Mouse (Mus musculus) ES-Bruce4 (cell line): ENCODE results near the gene Fbxo28. TPM values are rescaled to one million over a fixed set of nuclear protein-coding genes. Genes with fewer than 3 reads are reported as not detected.
A peak's percentile ranks its signal among the peaks of the same experiment; 100 is the strongest.

Experiments
- H3K27ac ChIP-seq: 2 replicates; pipeline ENCODE4 v1.5.1; 2012; ENCODE audit warnings: low read length, inconsistent platforms; ENCODE audit not compliant: insufficient read depth
- H3K27me3 ChIP-seq: 2 replicates; pipeline ENCODE4 v1.6.1; 2012; ENCODE audit warnings: mild to moderate bottlenecking, low read length, inconsistent platforms; ENCODE audit not compliant: control insufficient read depth, poor library complexity, insufficient read depth, severe bottlenecking
- H3K36me3 ChIP-seq: 2 replicates; pipeline ENCODE4 v1.6.1; 2012; ENCODE audit warnings: inconsistent platforms, mild to moderate bottlenecking, low read length, moderate library complexity; ENCODE audit not compliant: control insufficient read depth, poor library complexity, insufficient read depth, severe bottlenecking
- H3K4me1 ChIP-seq: one replicate; pipeline ENCODE4 v1.8.1; 2011; ENCODE audit warnings: low read length; ENCODE audit not compliant: control insufficient read depth, insufficient read depth
- H3K4me3 ChIP-seq: 2 replicates; pipeline ENCODE4 v1.5.1; 2011; ENCODE audit warnings: low read depth, mild to moderate bottlenecking, low read length
- H3K9ac ChIP-seq: 2 replicates; pipeline ENCODE4 v1.6.1; 2012; ENCODE audit warnings: low read depth, mild to moderate bottlenecking, inconsistent platforms; ENCODE audit not compliant: poor library complexity, severe bottlenecking
- H3K9me3 ChIP-seq: replicated peaks from 2 replicates; pipeline ENCODE4 v1.6.1; 2012; ENCODE audit warnings: mild to moderate bottlenecking, low read length, inconsistent platforms; ENCODE audit not compliant: control insufficient read depth, poor library complexity, insufficient read depth, severe bottlenecking
- CTCF ChIP-seq: IDR thresholded peaks from one replicate; pipeline ENCODE4 v1.8.1; 2011; ENCODE audit warnings: low read depth, low read length
- EP300 ChIP-seq: IDR thresholded peaks from 2 replicates; pipeline ENCODE4 v1.6.1; 2011; ENCODE audit warnings: low read depth, low read length; ENCODE audit not compliant: insufficient read depth
- POLR2A ChIP-seq: IDR thresholded peaks from one replicate; pipeline ENCODE4 v1.8.1; 2011; ENCODE audit warnings: low read length; ENCODE audit not compliant: insufficient read depth
- polyA plus RNA-seq: library from polyadenylated mRNA; stranded (reverse); fragments of >200 nt; gene quantifications from 2 replicates; pipeline ENCODE4 v1.2.4, GENCODE M21; 2011; ENCODE audit warnings: low read depth; ENCODE audit not compliant: missing spikeins, insufficient read depth, insufficient read length

Fbxo28 gene
- polyA plus RNA-seq, 1 experiment: 32.9 TPM

DNA sequence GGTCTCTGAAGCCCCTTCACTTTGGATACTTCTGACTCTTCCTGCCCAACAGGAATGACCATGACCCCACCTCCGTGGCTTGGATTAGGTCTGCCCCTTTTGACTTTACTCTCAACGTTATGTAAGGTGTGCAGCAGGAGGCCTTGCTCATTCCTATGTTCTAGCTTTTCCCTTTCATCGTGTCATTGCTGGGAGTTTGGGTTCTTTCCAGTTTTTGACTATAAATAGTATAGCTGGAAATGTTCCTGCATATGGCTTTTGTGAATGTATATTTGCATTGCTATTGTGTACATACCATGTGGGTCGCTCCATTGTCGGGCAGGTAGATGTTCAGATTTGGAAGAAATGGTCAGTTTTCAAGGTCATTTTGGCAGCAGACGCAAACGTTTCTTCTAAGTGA, 37.4 kb upstream of the Fbxo28 start:
- Histone ChIP-seq H3K27me3 (no peaks in the 10 kb centered on the region), H3K27ac (no peak overlapping the region), H3K9ac (no peak overlapping the region), H3K4me3 (no peak overlapping the region), H3K36me3 (no peaks in the 10 kb centered on the region), H3K9me3 (no peaks in the 10 kb centered on the region), H3K4me1 (no peaks in the 10 kb centered on the region)
- no peak for TF ChIP-seq CTCF

DNA sequence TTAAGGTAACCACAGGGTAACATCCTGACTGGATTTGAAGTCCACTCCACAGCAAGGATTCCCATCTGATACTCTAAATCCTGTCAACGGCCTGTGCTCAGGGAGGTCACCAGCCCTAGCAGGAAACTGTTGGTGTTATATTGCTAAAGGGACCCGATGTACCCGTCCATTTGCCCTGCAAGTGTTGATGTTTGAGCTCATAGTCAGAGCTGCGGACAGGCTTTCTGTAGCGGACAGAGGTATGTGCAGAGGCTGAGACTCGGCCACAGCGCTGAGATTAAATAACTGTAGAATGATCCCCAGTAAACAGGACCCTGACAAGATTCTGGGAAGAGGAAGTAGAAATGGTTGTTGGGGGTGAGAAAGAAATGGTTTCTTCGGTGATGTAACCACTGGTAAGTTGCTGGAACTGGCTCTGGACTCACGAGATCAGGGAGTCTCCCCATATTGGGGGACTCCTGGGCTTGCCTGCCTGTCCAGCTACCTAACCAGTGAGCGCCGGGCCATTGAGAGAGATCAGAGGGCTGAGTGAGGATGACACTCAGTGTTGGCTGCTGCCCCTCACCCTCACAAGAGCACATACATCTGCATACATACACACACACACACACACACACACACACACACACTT, 36.9 kb upstream of the Fbxo28 start:
- no peaks in the 10 kb centered on the region for H3K27me3 ChIP-seq
- no peak overlapping the region for H3K9ac ChIP-seq
- no peak overlapping the region for H3K27ac ChIP-seq
- no peaks in the 10 kb centered on the region for H3K9me3 ChIP-seq
- no peak overlapping the region for H3K4me3 ChIP-seq
- TF ChIP-seq CTCF: no peak
- no peak for TF ChIP-seq POLR2A
- no peak for TF ChIP-seq EP300
- H3K36me3 ChIP-seq: no peaks in the 10 kb centered on the region
- no peaks in the 10 kb centered on the region for H3K4me1 ChIP-seq

DNA sequence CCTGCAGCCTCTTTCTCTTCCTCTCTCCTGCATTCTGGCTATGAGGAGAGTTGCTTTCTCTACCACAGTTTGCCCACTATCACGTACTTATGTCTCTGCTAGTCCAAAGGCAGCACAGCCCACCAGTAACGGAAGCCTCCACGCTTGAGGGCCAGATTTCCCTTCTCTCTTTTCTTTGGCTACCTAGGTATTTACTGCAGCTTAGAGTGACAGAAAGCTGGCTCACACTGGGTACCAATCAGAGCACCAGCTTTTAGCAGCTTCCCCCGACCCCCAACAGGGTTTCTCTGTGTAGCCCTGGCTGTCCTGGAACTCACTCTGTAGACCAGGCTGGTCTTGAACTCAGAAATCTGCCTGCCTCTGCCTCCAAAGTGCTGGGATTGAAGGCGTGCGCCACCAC, 36.1 kb upstream of the Fbxo28 start:
- Histone ChIP-seq H3K9ac (no peak overlapping the region), H3K27ac (no peak overlapping the region), H3K27me3 (no peaks in the 10 kb centered on the region), H3K9me3 (no peaks in the 10 kb centered on the region), H3K36me3 (no peaks in the 10 kb centered on the region), H3K4me1 (no peaks in the 10 kb centered on the region), H3K4me3 (no peak overlapping the region)
- TF ChIP-seq EP300 (no peak), CTCF (no peak), POLR2A (no peak)

DNA sequence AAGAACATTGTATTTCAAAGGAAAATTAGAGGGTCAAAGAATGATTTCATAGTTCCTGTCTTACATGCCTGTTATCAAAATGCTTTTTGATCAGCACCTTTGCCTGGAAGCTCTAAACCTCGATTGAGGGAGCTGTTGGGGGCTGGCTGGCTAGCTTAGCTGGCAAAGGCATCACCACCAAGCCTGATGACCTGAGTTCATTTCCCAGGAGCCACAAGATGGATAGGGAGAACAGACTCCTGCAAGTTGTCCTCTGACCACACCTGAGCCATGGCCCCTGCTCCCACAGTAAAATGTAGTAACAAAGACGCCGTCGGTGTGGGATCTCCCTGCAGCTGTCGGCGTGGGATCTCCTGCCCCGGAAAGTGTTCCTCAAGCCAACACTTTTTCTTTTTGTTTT, 35.4 kb upstream of the Fbxo28 start:
- Histone ChIP-seq H3K36me3 (no peaks in the 10 kb centered on the region), H3K4me3 (no peak overlapping the region), H3K27me3 (no peaks in the 10 kb centered on the region), H3K9me3 (no peaks in the 10 kb centered on the region), H3K9ac (no peak overlapping the region), H3K27ac (no peak overlapping the region), H3K4me1 (no peaks in the 10 kb centered on the region)
- TF ChIP-seq CTCF (no peak), POLR2A (no peak), EP300 (no peak)

DNA sequence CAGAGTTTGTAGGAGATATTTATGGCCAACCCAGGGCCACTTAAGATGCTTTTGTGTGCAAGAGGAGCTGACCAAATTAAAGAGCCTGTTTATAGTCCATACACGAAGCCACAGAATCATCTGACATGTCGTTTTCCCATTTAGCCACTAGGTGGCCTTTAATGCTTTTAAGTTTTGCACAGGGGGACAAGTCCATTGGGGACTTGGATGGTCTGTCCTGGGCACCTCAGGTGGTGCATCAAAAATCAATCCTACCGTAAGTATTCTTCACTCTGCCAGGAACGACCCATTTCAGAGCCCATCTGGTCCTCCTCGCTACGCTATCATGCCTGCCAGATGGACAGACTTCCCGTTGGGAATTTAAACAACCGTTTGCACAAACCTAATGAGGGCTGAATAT, 34.8 kb upstream of the Fbxo28 start:
- H3K9ac ChIP-seq: no peak overlapping the region
- H3K27ac ChIP-seq: no peak overlapping the region
- TF ChIP-seq CTCF (peak; percentile 10), POLR2A (no peak)
- no peaks in the 10 kb centered on the region for H3K4me1 ChIP-seq
- H3K9me3 ChIP-seq: no peaks in the 10 kb centered on the region
- no peaks in the 10 kb centered on the region for H3K36me3 ChIP-seq
- no peaks in the 10 kb centered on the region for H3K27me3 ChIP-seq
- no peak overlapping the region for H3K4me3 ChIP-seq

DNA sequence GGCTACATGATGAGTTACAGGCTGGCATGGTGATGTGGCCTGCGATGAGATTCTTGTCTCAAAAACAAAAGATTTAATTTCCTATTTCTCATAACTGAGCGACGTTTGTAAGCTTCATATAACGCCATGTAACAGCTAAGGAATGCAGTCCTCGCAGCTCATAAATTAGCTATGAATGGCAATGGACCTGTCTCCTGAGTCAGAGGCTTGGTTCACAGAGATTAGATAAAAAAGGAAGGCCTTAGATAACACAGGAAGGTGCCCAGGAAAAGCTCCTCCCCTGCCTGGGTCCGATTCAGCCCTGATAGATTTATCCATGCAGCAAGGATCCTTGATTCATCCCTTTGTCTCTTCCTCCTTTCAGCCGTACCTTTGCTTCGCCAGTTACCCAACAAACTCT, 30.5 kb upstream of the Fbxo28 start:
- H3K9ac ChIP-seq: no peak overlapping the region
- no peaks in the 10 kb centered on the region for H3K4me1 ChIP-seq
- no peak overlapping the region for H3K4me3 ChIP-seq
- H3K27ac ChIP-seq: no peak overlapping the region
- no peaks in the 10 kb centered on the region for H3K27me3 ChIP-seq
- H3K36me3 ChIP-seq: no peaks in the 10 kb centered on the region
- no peaks in the 10 kb centered on the region for H3K9me3 ChIP-seq
- TF ChIP-seq CTCF (no peak), EP300 (no peak), POLR2A (no peak)
